Mouse (Mus musculus): ENCODE results near the gene Plekhn1.

Gene Plekhn1

DNA sequence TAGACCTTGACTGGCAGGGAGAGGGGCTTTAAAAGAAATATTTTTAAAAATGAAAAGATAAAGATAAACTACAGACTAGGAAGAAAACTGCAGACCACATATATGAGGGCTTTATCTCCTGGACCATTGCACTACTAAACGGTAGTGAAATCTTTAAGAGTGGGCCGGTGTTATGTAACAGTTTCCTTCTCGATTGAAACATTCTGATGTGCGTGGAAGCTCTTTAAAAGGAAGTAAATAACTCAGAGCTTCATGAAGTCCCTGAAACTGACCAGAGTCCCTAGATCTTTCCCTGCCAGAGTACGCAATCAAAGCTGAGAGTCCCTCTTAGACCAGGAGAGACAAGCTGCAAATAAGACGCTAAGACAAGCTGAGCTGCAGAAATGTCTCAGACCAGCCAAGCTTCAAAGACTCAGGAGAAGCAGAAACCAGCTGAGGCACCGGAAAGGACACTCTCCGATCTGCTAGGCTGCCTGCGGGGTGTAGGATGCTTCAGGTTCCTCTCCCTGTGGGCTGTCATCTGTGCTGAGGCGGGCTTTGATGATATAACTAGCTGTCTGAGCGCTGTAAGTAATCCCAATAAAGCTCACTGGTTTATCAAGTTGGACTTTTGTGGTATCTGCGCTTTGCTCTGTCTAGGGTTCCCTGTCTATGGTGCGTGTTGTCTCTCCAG is 24.6 kb downstream of the Plekhn1 start:
- DNase-seq, result no peak

DNA sequence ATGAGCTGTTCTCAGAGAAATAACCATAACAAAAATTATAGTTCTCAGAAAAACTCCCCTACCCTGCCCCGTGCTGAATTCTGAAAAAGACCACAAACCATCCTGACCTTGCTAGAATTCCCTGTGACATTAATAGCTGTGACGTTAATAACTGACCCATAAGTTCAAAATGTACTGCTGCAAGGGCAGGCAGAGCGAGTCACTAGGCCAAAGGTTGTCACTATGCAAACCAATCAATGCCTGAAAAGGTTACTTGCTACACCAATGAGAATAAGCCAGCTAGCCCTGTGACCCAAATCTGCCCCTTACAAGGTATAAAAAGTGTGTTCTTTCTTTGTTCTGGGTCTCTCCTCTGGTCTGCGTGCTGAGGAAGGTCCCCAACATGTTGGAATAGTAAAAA is 25.8 kb downstream of the Plekhn1 start:
- no peak for DNase-seq

GRCm38 (mm10) chr4:156203413-156204131 is 31.1 kb downstream of the Plekhn1 start:
- no peak for DNase-seq

GRCm38 (mm10) chr4:156203001-156203412 is 31.6 kb downstream of the Plekhn1 start, which contains the start of gene AW011738:
Gene AW011738 (plus strand): TSS chr4:156203304.
- DNase-seq, result peak; percentile 68

GRCm38 (mm10) chr4:156202462-156202893 is 32.2 kb downstream of the Plekhn1 start:
- DNase-seq, result no peak

DNA sequence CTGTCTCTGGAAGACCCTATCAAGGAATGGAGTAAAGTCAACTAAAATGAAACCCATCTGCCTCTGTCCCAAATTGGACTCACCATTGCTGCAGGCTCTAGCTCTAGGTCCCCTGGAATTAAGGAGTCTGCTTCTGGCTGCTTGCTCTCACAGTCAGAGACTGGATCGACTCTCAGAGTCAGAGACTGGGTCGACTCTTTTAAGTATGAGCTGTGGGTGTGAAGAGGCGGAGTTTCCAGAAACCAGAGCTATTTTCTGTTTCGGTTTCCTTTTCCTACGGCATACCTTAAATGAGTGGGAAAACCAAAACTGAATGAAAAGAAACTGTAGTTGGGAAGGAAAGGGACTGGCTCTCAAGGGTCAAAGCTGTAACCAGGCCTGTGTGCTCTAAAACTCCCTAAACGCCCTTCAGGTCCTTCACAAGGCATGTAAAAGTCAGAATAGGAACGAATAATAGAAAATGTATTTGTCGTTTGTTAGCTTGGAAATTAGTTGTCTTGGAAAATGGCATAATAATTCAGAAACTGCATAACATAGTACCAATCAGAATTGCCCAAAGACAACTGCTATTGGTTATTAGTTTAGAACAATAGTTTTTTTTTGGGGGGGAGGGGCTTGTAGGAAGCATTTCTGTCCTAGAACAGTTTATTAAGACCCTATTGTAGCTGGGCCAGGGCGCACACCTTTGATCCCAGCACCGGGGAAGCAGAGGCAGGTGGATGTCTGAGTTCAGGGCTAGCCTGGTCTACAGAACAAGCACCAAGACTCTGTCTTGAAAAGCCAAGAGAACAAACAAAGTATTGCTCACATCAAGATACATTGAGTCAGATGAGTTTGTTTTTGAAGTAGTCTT is 33.8 kb downstream of the Plekhn1 start, which contains the start of gene Isg15:
TSS of gene Isg15 (minus strand) at position 196 of the 853 bp plus-strand sequence.
- no peak for DNase-seq

- DNase-seq, result peak; percentile 86
Observed at GRCm38 (mm10) chr4:156197829-156198205, 36.8 kb downstream of the Plekhn1 start.

DNA sequence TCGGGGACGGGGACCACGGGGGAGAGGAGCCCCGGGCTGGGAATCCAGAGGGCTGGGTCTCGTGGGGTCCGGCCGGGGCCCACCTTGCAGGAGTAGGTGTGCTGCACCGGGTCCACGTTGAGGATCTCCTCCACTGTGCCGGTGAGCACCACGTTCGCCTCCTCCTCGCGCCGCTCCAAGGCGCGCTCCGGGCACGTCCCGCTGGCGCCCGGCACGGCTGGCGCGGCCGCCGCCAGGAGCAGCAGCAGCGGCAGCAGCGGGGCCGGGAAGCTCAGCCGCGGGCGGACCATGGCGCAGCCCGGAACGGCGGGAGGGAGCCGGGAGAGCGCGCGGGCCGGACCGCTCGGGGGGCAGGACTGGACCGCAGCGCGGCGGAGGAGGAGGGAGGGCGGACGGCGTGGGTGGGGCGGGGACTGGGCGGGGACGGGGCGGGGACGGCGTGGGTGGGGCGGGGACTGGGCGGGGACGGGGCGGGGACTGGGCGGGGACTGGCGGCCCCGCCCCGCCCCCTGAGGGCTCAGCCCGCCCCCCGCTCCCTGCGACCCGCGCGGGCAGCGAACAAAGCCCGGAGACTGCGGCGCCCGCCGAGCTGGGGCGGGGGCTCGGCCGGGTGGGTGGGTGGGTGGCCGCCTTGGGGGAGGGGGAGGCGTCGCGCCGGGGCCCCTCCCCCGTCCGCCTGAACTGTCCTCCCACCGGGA is 37.4 kb downstream of the Plekhn1 start, which contains the start of gene Agrn:
TSS of gene Agrn (minus strand) at position 358 of the 698 bp plus-strand sequence.
- DNase-seq, result peak; percentile 73

GRCm38 (mm10) chr4:156195927-156196870 is 38.5 kb downstream of the Plekhn1 start:
- DNase-seq, result peak; percentile 56

GRCm38 (mm10) chr4:156194346-156194745 is 40.3 kb downstream of the Plekhn1 start:
- DNase-seq, result no peak

- no peak for DNase-seq
Observed at GRCm38 (mm10) chr4:156193906-156194305, 40.8 kb downstream of the Plekhn1 start.

DNA sequence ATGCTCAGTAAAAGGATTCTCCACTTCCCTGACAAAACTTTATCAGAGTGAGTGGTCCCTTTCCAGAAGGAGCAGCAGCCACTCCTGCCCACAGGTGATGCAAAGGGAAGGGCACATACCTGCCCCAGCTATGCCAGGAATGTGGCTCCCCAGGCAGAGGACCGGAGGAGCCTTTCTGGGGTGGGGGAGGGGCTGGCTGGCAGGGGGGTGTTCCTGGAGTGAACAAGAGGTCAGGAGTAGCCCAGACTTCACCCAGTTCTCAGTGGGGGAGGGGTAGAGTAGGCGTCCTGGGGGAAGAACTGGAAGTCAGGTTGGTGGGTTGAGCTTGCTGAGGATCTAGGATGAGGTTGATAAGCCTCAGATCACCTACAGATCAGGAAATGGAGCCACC is 41.5 kb downstream of the Plekhn1 start:
- DNase-seq, result no peak

DNA sequence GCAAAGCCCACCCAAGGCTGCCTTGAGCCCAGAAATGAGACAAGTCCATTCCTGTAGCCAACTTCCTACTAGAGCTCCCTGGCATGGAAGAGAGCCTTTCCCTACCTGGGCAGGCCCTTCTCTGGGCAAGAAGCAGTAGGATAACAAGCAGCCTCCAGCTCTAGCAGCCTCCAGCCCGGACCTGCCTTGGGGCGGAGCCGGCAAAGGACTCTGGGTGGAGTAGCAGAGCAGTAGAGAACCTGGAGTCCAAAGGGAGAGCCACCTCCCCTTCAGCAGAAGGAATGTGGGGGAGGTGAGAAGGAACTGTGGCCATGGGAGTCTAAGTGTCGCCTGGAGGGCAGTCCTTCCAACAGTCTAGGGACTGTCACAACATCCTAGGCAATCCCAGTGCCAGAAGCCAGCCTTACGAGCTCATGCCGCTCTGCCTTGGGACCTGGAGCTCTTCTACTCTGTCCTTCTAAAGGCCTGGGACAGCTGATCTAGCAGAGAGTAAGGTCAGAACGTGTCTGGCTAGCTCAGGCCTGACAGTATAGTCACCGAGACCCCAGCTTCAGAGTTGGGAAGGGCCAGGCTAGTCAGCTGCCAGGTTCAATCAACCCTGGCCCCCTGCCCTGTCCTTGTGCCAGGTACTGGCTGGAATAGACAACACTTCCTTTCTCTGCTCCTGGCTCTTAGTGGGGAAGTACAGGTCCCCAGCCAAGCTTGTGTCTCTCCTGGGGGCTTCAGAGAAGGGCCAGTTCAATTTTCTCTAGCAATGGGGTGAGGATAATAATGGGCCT is 42.0 kb downstream of the Plekhn1 start:
- DNase-seq, result no peak

- no peak for DNase-seq
Observed at GRCm38 (mm10) chr4:156188811-156189323, 45.8 kb downstream of the Plekhn1 start.

- no peak for DNase-seq
Observed at GRCm38 (mm10) chr4:156188162-156188810, 46.4 kb downstream of the Plekhn1 start.

DNA sequence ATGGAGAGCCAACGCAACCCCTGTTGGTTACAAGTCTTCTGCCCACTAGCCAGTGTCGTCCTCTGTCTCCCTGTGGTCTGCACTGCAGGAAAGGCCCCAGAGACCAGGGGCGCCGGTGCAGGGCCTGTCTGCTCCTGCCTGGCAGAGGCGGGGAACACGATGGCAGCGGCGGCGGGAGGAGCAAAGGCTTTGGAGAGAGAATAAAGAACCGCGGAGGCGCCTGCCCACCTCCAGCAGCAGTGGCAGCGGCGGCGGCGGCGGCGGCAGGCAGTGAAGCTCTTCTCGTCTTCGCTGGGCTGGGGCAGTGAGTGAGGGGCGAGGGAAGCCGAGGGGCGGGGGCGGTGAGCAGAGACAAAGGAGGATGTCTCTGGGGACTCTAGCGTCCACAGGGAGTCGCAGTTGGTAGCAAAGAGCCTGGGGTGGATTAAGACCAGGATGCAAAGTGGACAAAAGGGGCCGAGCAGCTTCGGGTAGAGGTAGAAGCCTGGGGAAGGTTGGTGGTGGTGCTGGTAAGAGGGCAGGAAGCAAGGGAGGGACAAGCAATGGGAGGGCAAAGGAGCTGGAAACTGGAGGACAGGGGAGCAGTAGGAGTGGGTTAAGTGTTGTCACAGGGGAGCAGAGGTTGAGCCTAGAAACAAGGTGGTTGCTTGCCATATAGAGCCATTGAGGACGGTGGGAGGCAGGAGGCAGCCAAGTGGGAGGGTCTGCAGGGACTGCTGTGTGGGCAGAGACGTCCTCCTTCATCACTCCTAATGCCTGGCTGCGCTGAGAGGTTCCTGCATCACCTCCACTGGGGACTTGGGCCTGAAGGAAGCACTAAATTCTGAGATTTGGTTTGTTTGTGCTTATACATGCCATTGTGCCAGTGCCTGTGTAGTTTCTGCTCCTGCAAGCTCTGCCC is 48.5 kb downstream of the Plekhn1 start:
- DNase-seq, result no peak

DNA sequence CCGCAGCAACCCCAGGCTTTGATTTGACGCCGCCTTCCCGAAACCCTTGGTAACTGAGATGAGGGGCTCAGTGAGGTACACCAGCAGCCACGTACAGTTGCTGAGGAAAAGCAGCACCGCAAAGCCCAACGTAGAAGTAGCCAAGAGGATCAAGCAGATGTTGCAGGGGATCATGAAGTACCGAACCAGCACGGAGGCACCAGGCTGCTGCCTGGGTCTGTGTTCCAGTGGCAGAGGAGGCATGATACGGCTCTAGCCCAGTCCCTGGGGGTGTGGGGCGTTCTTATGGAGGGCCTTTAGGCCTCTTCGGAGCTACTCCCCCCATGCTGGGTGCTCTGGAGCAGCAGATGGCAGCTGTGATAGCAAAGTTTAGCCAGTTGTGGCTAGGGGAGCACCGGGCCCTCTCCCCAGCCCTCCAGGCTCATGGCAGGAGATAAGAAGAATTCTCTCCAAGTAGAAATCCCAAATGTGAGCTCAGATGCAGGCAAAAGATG is 49.2 kb downstream of the Plekhn1 start:
- no peak for DNase-seq

- no peak for DNase-seq
Observed at GRCm38 (mm10) chr4:156184291-156184954, 50.2 kb downstream of the Plekhn1 start.

Measured in cerebellum, adult 11 months (tissue).